Mouse (Mus musculus): ENCODE results near the gene Socs2.

- TF ChIP-seq GATA1 (IDR thresholded peaks at IDR 0.05; ENCODE audit: low read length): no peak
- TF ChIP-seq TAL1 (IDR thresholded peaks at IDR 0.05; ENCODE audit: low read length): no peak
Measured at GRCm38 (mm10) chr10:95418631-95419030, 1.7 kb upstream of the Socs2 start.
